Mouse (Mus musculus): Measurements from ENCODE around the gene Rbpj.

The Rbpj gene

GRCm38 (mm10) chr5:53469098-53469776 is 3.3 kb downstream of the Rbpj start:
- DNase-seq (ENCODE audit: low read depth), result no peak

- DNase-seq (ENCODE audit: low read depth), result no peak
These were observed 3.8 kb downstream of the Rbpj start for GRCm38 (mm10) chr5:53469777-53470131.

GRCm38 (mm10) chr5:53470141-53471079 is 4.5 kb downstream of the Rbpj start:
- DNase-seq (ENCODE audit: low read depth), result peak; percentile 68

GRCm38 (mm10) chr5:53472485-53472884 is 6.5 kb downstream of the Rbpj start:
- no peak for DNase-seq (ENCODE audit: low read depth)

- DNase-seq (ENCODE audit: low read depth), result no peak
These were observed 13.2 kb downstream of the Rbpj start for GRCm38 (mm10) chr5:53479161-53479560.

GRCm38 (mm10) chr5:53479891-53480290 is 13.9 kb downstream of the Rbpj start:
- no peak for DNase-seq (ENCODE audit: low read depth)

GRCm38 (mm10) chr5:53481021-53481420 is 15.1 kb downstream of the Rbpj start:
- DNase-seq (ENCODE audit: low read depth), result no peak

GRCm38 (mm10) chr5:53485069-53485628 is 19.2 kb downstream of the Rbpj start:
- no peak for DNase-seq (ENCODE audit: low read depth)

- DNase-seq (ENCODE audit: low read depth), result no peak
These were observed 20.1 kb downstream of the Rbpj start for GRCm38 (mm10) chr5:53485934-53486475.

- no peak for DNase-seq (ENCODE audit: low read depth)
These were observed 21.1 kb downstream of the Rbpj start for GRCm38 (mm10) chr5:53486966-53487592.

- DNase-seq (ENCODE audit: low read depth), result peak; percentile 71
These were observed 24.7 kb downstream of the Rbpj start for GRCm38 (mm10) chr5:53490697-53491099.

- no peak for DNase-seq (ENCODE audit: low read depth)
These were observed 27.8 kb downstream of the Rbpj start for GRCm38 (mm10) chr5:53493756-53494155.

GRCm38 (mm10) chr5:53494536-53495159 is 28.7 kb downstream of the Rbpj start:
- DNase-seq (ENCODE audit: low read depth), result no peak

- DNase-seq (ENCODE audit: low read depth), result peak; percentile 90
These were observed 31.0 kb downstream of the Rbpj start for GRCm38 (mm10) chr5:53496846-53497549.

GRCm38 (mm10) chr5:53499571-53499970 is 33.6 kb downstream of the Rbpj start:
- no peak for DNase-seq (ENCODE audit: low read depth)

GRCm38 (mm10) chr5:53500509-53501145 is 34.7 kb downstream of the Rbpj start:
- no peak for DNase-seq (ENCODE audit: low read depth)

- DNase-seq (ENCODE audit: low read depth), result no peak
These were observed 37.3 kb downstream of the Rbpj start for GRCm38 (mm10) chr5:53503261-53503660.

- no peak for DNase-seq (ENCODE audit: low read depth)
These were observed 39.8 kb downstream of the Rbpj start for GRCm38 (mm10) chr5:53505751-53506150.

GRCm38 (mm10) chr5:53507371-53507770 is 41.4 kb downstream of the Rbpj start:
- no peak for DNase-seq (ENCODE audit: low read depth)

GRCm38 (mm10) chr5:53509465-53509864 is 43.5 kb downstream of the Rbpj start:
- DNase-seq (ENCODE audit: low read depth), result no peak

GRCm38 (mm10) chr5:53509927-53510326 is 44.0 kb downstream of the Rbpj start:
- DNase-seq (ENCODE audit: low read depth), result no peak
